Mouse (Mus musculus): ENCODE data around the gene C530008M17Rik.

C530008M17Rik gene

GRCm38 (mm10) chr5:76705307-76706173 is 49.2 kb downstream of the C530008M17Rik start:
- DNase-seq = no peak

- no peak for DNase-seq
Observed at GRCm38 (mm10) chr5:76707072-76707471, 50.8 kb downstream of the C530008M17Rik start.

- no peak for DNase-seq
Observed at GRCm38 (mm10) chr5:76708004-76708403, 51.7 kb downstream of the C530008M17Rik start.

- DNase-seq = no peak
Observed at GRCm38 (mm10) chr5:76713743-76714142, 57.4 kb downstream of the C530008M17Rik start.

- DNase-seq = no peak
Observed at GRCm38 (mm10) chr5:76719954-76720353, 63.6 kb downstream of the C530008M17Rik start.

- DNase-seq = no peak
Observed at GRCm38 (mm10) chr5:76724878-76725277, 68.6 kb downstream of the C530008M17Rik start.

DNA sequence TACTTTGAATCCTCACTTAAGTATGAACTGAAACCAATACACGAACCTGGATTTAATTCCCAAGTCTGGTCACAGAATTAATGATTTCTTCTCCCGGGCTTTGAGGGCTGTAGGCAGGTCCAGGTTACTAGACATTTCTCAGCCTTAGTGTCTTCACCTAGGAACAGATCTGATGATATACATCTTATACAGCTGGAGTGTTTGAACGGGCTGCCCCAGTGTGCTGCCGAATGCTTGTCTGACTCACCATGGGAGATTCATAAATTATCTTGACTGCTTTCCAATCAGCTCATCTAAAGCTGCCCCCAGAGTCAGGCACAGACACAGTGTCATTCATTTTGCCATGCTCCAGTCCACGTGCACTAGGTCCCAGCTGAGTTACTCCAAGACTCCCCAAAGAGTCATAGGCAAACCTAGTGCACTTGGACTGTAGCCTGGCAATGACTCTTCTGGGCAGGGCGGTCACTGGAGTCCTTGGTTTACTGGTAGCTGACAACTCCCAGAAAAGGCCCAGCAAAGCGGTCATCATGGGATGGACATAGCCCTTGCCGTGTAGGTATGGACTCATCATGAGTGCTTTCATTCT is 70.3 kb downstream of the C530008M17Rik start:
- no peak for DNase-seq

DNA sequence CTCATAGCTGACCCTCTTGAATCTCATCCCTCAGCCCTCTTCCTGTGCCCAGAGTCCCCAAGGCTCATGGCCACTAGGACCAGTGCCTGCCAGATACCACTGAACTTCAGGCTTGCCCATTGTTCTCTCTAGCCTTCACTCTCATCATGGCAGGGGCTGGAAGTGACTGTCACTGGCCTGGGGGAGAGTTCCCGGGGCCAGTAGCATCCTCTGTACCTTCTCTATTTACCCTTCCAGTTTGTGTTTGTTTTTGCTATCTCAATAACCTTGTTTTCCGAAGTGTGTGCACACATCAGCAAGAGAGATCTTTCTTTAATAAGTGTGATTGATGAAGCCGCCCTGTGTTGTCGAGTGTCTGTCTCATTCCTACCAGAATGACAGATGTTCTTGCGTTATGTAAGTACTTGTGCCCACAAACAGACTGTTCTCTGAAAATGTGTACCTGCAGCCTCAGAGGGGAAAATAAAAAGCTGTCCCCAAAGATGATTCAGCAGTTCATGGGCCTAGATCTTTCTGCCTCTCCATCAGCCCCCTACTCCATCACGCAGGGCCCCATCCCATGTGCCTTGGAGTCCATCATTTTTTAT is 76.8 kb downstream of the C530008M17Rik start:
- DNase-seq = no peak

DNA sequence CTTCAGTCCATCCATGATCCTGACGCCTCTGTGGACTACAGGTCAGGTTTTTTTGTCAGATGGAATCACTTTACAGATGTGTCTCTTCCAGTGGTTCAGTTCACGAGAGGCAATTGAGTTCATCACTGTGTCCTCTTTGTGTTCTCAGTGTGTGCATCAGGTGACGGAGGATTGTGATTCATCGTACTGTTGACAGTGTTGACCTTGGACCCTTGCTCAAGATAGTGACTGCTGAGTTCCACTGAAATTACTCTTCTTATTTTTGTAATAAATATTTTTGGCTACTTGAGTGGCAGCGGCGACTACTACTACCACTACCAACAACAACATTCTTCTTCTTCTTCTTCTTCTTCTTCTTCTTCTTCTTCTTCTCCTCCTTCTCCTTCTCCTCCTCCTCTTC is 85.2 kb downstream of the C530008M17Rik start:
- no peak for DNase-seq

GRCm38 (mm10) chr5:76742076-76742475 is 85.8 kb downstream of the C530008M17Rik start:
- no peak for DNase-seq

GRCm38 (mm10) chr5:76744737-76745209 is 88.5 kb downstream of the C530008M17Rik start:
- no peak for DNase-seq

- DNase-seq = no peak
Observed at GRCm38 (mm10) chr5:76747851-76748250, 91.5 kb downstream of the C530008M17Rik start.

GRCm38 (mm10) chr5:76752351-76752750 is 96.0 kb downstream of the C530008M17Rik start:
- DNase-seq = no peak

- no peak for DNase-seq
Observed at GRCm38 (mm10) chr5:76760349-76760748, 104.0 kb downstream of the C530008M17Rik start.

GRCm38 (mm10) chr5:76762030-76762698 is 105.9 kb downstream of the C530008M17Rik start:
- DNase-seq = peak; percentile 35

DNA sequence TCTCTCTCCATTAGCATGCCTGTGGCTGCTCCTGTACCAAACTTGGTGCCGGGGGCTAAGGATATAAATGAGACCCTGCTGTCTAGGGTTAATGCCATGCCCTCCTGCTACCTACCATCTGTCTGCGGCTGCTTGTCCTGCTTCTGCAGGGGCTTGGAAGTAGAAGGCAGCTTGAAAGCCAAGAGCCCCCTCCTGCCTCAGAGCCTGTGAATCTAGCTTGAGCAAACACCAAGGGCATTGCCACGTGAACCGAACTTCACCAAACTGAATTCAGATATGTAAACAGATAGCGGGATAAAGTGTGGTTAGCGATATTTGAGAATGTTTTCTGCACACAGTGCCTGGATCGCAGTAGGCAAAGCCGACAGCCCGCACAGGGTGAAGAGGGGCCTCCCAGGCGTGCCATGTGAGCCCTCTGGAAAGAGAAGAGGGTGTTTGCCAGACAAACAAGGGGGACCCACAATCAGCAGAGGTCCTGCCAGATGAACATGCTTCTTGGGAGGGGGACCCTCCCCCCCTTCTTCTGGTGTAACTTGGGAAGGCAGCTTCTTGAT is 106.9 kb downstream of the C530008M17Rik start:
- DNase-seq = no peak

DNA sequence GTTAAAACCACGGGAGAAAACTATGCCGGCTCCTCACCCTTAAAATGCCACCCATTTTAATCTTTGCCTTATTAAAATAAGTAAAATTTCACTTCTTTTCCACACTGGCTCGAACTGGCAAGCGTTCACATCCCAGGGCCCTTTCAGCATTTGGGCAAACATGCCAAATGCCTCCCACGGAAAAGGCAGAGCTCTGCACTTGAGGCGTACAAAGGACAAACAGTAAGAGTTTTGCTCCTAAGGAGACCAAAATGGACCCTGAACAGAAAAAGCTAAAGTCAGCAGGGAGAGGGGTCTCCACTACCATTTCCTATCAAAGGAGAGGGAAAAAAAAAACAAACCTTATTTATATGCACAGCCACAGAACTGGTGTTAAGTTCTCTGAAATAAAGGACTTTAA is 107.4 kb downstream of the C530008M17Rik start:
- DNase-seq = no peak

DNA sequence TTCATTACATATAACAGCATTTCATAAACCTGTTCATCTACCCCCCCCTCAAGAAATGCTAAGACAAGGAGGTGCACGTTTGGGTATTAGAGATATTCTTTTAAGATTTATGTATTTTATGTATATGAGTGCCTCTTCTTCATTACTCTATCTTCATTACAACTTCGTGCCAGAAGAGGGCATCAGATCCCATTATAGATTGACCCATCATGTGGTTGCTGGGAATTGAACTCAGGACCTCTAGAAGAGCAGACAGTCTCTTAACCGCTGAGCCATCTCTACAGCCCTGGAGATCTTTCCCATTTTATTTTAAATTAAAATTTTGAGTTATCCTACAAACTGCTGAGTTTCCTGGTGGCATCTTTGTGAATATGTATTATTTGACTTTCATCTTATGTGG is 112.7 kb downstream of the C530008M17Rik start:
- no peak for DNase-seq

DNA sequence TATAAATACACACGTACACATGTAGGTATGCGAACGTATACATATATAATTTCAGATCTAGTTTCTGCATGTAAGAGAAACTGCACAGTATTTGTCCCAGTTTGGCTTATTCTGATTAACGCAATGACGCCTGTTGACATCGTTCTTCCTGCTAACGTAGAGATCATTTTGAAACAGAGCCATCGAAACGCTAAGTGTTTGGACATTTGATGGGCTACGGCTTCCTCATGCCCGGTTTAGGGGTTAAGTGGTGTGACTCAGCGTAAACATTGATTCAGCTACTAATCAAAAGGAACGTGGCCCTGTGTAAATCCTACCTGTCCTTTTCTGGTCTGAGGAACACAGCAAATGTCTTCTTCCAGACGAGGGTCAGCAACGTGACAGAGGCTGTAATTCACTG is 113.3 kb downstream of the C530008M17Rik start:
- no peak for DNase-seq

DNA sequence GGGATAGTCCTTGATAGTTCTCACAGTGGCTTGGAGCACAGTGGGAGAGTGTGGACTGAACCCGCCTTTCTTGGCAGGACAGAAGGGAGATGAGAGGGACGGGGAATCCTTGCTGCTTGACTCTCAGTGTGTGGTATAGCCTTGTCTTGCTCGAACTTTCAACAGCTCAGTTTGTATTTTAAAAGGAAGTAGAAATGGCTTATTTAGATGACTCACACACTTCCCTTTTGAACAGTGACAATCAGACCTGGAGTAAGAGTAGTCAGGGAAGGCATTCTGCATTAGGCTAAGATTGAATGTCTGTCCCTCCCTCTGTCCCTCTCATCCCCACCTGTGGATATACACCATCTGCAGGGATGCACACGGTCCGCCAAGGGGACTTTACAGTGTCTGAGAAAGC is 115.1 kb downstream of the C530008M17Rik start:
- DNase-seq = no peak

DNA sequence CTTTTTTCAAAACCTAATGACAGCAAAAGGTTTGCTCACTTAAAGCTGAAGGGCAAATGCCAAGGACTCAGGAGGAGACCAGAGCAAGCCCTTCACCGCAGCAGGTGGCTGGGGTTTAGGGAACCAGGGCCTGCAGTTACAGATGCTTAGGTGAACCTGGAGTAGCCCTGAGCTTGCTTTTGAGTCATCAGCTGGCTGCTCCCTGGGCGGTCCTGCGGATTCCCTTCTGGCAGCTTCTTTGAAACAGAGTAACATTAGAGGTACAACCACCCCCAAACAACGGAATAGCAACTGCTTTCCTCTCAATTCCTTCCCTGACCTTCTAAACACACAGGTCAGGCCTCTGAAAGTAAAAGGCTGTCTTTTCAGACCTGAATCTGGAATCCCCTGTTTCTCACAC is 116.5 kb downstream of the C530008M17Rik start:
- DNase-seq = no peak

DNA sequence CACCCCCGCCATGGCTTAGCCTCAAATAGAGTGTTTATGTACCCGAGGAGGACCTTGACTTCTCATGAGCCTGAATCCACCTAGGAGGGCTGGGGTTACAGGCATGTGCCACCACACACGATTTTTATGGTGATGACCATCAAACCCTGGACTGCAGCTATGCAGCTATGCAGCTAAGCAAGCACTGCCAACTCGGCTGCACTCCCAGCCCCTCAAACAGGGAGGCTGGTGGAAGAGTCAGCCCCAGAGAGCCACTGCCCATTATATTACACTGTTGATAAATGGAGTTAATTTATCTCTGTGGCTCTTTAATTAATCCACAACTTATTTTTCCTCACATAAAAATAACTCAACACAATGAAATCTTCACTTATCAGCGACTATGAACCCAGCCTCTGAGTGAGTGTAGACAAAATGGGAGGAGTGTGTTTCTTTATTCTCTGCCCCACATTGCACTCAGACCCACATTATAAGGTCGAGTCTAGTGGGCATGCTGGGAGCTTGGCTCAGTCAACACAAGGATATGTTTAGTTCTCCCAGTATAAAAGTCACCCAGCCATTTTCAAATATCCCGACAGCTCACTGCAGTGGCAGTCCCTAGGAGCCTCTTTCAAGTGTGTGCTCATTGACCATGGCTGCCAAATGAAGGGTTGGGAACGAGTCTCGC is 117.3 kb downstream of the C530008M17Rik start:
- no peak for DNase-seq
